Mouse (Mus musculus) mesoderm, embryonic 11.5 days (tissue): ENCODE measurements around the gene Cep78.

ENCODE experiments used
- DNase-seq: peaks from one replicate; pipeline ENCODE4 v3.0.0-alpha.2; 2012; ENCODE audit warnings: low read depth, low spot score

Cep78 gene

DNA sequence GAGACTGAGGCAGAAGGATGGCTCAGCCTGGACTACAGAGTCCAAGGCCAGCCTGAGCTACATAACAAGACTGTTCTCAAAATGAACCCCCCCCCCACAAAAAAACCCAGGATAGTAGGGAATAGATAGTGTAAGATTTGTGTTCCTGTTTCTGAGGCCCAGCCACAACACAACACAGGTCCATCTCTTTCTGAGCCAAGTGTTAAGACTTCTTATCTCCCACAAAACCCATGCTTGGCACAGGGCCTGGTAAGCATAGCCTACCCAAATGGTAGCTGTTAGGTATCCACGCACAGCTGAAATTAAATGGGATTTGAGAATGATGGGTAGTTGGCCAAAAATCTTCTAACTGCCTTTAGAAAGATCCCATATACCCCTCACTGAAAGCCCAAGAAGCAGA lies 74.3 kb downstream of the Cep78 start:
- DNase-seq: no peak

DNA sequence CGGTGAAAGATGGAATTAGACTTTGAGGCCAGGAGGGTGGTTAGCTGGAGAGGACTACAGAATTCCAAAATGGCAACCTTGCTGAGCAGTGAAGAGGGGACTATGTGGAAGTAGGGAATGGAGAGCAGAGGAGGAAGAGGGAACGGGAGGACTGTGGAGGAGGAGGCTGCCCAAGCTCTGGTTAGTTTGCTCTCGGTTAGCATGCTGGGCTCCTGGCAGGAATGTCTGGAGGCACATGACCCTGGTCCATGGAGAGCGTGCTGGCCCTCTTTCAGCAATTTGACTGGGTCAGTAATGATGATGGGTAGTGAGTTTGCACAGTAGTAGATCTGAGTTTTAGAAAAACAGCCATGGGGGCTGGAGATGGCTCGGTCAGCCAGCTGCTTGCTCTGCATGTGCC lies 76.8 kb downstream of the Cep78 start:
- DNase-seq: no peak
